Mouse (Mus musculus): ENCODE measurements around the gene Gstp2. TPM values are rescaled to one million over a fixed set of nuclear protein-coding genes. Genes with fewer than 3 reads are reported as not detected.
"Not testable (repeated sequence)": the region's sequence is repeated elsewhere in the genome, so short reads cannot be mapped to it uniquely, and the experiment has no call there.

The Gstp2 gene
- polyA plus RNA-seq, 1 experiment from 2014 or later = 1.3 TPM

- Histone ChIP-seq H3K4me3 (no peak overlapping the region), H3K36me3 (no peaks in the 10 kb centered on the region), H3K9ac (replicated peaks) (no peak overlapping the region), H3K4me2 (replicated peaks) (no peak overlapping the region), H3K27me3 (no peaks in the 10 kb centered on the region), H3K9me3 (no peaks in the 10 kb centered on the region), H3K4me1 (no peaks in the 10 kb centered on the region), H3K27ac (replicated peaks) (no peak overlapping the region)
- no peak for ATAC-seq (replicated peaks)
- 66% methylated on average over 15 of the region's 15 CpGs for WGBS
Measured at GRCm38 (mm10) chr19:4055947-4056693, 10.3 kb upstream of the Gstp2 start.

- Histone ChIP-seq H3K4me3 (no peak overlapping the region), H3K9ac (replicated peaks) (no peak overlapping the region), H3K4me1 (no peaks in the 10 kb centered on the region), H3K27me3 (no peaks in the 10 kb centered on the region), H3K4me2 (replicated peaks) (no peak overlapping the region), H3K36me3 (no peaks in the 10 kb centered on the region), H3K9me3 (no peaks in the 10 kb centered on the region), H3K27ac (replicated peaks) (no peak overlapping the region)
- no peak for ATAC-seq (replicated peaks)
- WGBS = 74% methylated on average over 8 of the region's 8 CpGs
Measured at GRCm38 (mm10) chr19:4055216-4055946, 9.6 kb upstream of the Gstp2 start.

- H3K9ac ChIP-seq (replicated peaks) = no peak overlapping the region
- no peaks in the 10 kb centered on the region for H3K4me1 ChIP-seq
- H3K9me3 ChIP-seq = no peaks in the 10 kb centered on the region
- H3K27ac ChIP-seq (replicated peaks) = no peak overlapping the region
- 88% methylated on average over 5 of the region's 5 CpGs for WGBS
- ATAC-seq (replicated peaks) = no peak
- H3K36me3 ChIP-seq = no peaks in the 10 kb centered on the region
- no peak overlapping the region for H3K4me3 ChIP-seq
- H3K4me2 ChIP-seq (replicated peaks) = no peak overlapping the region
- no peaks in the 10 kb centered on the region for H3K27me3 ChIP-seq
Measured at GRCm38 (mm10) chr19:4054613-4055012, 8.8 kb upstream of the Gstp2 start.

- no peaks in the 10 kb centered on the region for H3K4me1 ChIP-seq
- no peak overlapping the region for H3K9ac ChIP-seq (replicated peaks)
- no peak for ATAC-seq (replicated peaks)
- WGBS = 84% methylated on average over 5 of the region's 5 CpGs
- H3K4me3 ChIP-seq = no peak overlapping the region
- no peaks in the 10 kb centered on the region for H3K27me3 ChIP-seq
- H3K9me3 ChIP-seq = no peaks in the 10 kb centered on the region
- no peaks in the 10 kb centered on the region for H3K36me3 ChIP-seq
- H3K4me2 ChIP-seq (replicated peaks) = no peak overlapping the region
- H3K27ac ChIP-seq (replicated peaks) = no peak overlapping the region
Measured at GRCm38 (mm10) chr19:4052516-4053030, 6.8 kb upstream of the Gstp2 start.

GRCm38 (mm10) chr19:4051741-4052515 lies 6.1 kb upstream of the Gstp2 start:
- Histone ChIP-seq H3K4me1 (no peaks in the 10 kb centered on the region), H3K4me3 (no peak overlapping the region), H3K27ac (replicated peaks) (no peak overlapping the region), H3K27me3 (no peaks in the 10 kb centered on the region), H3K9me3 (no peaks in the 10 kb centered on the region), H3K4me2 (replicated peaks) (no peak overlapping the region), H3K36me3 (no peaks in the 10 kb centered on the region), H3K9ac (replicated peaks) (no peak overlapping the region)
- 53% methylated on average over 10 of the region's 10 CpGs for WGBS
- no peak for ATAC-seq (replicated peaks)

GRCm38 (mm10) chr19:4051016-4051415 lies 5.2 kb upstream of the Gstp2 start:
- no peak for ATAC-seq (replicated peaks)
- Histone ChIP-seq H3K27me3 (no peaks in the 10 kb centered on the region), H3K4me3 (no peak overlapping the region), H3K9me3 (no peaks in the 10 kb centered on the region), H3K4me2 (replicated peaks) (no peak overlapping the region), H3K36me3 (no peaks in the 10 kb centered on the region), H3K4me1 (peaks cover 3% of the 10 kb centered on the region; the same call in 1 of the 2 replicates), H3K9ac (replicated peaks) (no peak overlapping the region), H3K27ac (replicated peaks) (no peak overlapping the region)
- WGBS = 95% methylated on average over 5 of the region's 5 CpGs

GRCm38 (mm10) chr19:4049069-4049468 lies 3.2 kb upstream of the Gstp2 start:
- H3K9me3 ChIP-seq; H3K27me3 ChIP-seq; H3K36me3 ChIP-seq; H3K4me2 ChIP-seq (replicated peaks); H3K4me3 ChIP-seq; H3K9ac ChIP-seq (replicated peaks); ATAC-seq (replicated peaks); H3K4me1 ChIP-seq; H3K27ac ChIP-seq (replicated peaks): not testable (repeated sequence)
- WGBS = 78% methylated on average over 5 of the region's 5 CpGs

GRCm38 (mm10) chr19:4047859-4048258 lies 2.0 kb upstream of the Gstp2 start:
- H3K4me1 ChIP-seq = peaks cover 3% of the 10 kb centered on the region; the same call in 1 of the 2 replicates
- H3K9ac ChIP-seq (replicated peaks) = no peak overlapping the region
- H3K36me3 ChIP-seq = no peaks in the 10 kb centered on the region
- no peaks in the 10 kb centered on the region for H3K27me3 ChIP-seq
- H3K4me2 ChIP-seq (replicated peaks) = no peak overlapping the region
- no peak overlapping the region for H3K27ac ChIP-seq (replicated peaks)
- WGBS = 9% methylated on average over 4 of the region's 4 CpGs
- no peak for ATAC-seq (replicated peaks)
- H3K4me3 ChIP-seq = no peak overlapping the region
- H3K9me3 ChIP-seq = no peaks in the 10 kb centered on the region

- Histone ChIP-seq H3K4me2 (replicated peaks) (no peak overlapping the region), H3K9me3 (no peaks in the 10 kb centered on the region), H3K9ac (replicated peaks) (no peak overlapping the region), H3K27me3 (no peaks in the 10 kb centered on the region), H3K4me1 (peaks cover 3% of the 10 kb centered on the region; the same call in 1 of the 2 replicates), H3K36me3 (no peaks in the 10 kb centered on the region), H3K4me3 (no peak overlapping the region), H3K27ac (replicated peaks) (no peak overlapping the region)
- no peak for ATAC-seq (replicated peaks)
- 86% methylated on average over 8 of the region's 8 CpGs for WGBS
Measured at GRCm38 (mm10) chr19:4046866-4047254, 1.0 kb upstream of the Gstp2 start.

GRCm38 (mm10) chr19:4044109-4044508 lies 1.7 kb downstream of the Gstp2 start:
- not testable (repeated sequence) for H3K27me3 ChIP-seq; H3K4me2 ChIP-seq (replicated peaks); H3K9ac ChIP-seq (replicated peaks); H3K27ac ChIP-seq (replicated peaks); H3K36me3 ChIP-seq; H3K9me3 ChIP-seq; H3K4me3 ChIP-seq; ATAC-seq (replicated peaks); H3K4me1 ChIP-seq
- WGBS = 91% methylated on average over 5 of the region's 5 CpGs

GRCm38 (mm10) chr19:4042124-4042523 lies 3.7 kb downstream of the Gstp2 start:
- no peak for ATAC-seq (replicated peaks)
- Histone ChIP-seq H3K4me2 (replicated peaks) (no peak overlapping the region), H3K9me3 (no peaks in the 10 kb centered on the region), H3K36me3 (no peaks in the 10 kb centered on the region), H3K4me3 (no peak overlapping the region), H3K27ac (replicated peaks) (no peak overlapping the region), H3K4me1 (peaks cover 16% of the 10 kb centered on the region), H3K9ac (replicated peaks) (no peak overlapping the region), H3K27me3 (no peaks in the 10 kb centered on the region)
- 81% methylated on average over 14 of the region's 14 CpGs for WGBS

GRCm38 (mm10) chr19:4041500-4041899 lies 4.3 kb downstream of the Gstp2 start:
- 84% methylated on average over 3 of the region's 4 CpGs for WGBS
- H3K36me3 ChIP-seq; H3K9ac ChIP-seq (replicated peaks); H3K4me3 ChIP-seq; H3K4me2 ChIP-seq (replicated peaks); H3K27ac ChIP-seq (replicated peaks); H3K27me3 ChIP-seq; ATAC-seq (replicated peaks); H3K9me3 ChIP-seq: not testable (repeated sequence)
- peaks cover 19% of the 10 kb centered on the region for H3K4me1 ChIP-seq
